Mouse (Mus musculus): ENCODE measurements at regions not wholly inside any gene's neighbourhood (a gene's known extent, or its start where the extent isn't known, plus 50 kb on each side); places are given as distances from the start of the nearest gene placed in this dataset.

DNA sequence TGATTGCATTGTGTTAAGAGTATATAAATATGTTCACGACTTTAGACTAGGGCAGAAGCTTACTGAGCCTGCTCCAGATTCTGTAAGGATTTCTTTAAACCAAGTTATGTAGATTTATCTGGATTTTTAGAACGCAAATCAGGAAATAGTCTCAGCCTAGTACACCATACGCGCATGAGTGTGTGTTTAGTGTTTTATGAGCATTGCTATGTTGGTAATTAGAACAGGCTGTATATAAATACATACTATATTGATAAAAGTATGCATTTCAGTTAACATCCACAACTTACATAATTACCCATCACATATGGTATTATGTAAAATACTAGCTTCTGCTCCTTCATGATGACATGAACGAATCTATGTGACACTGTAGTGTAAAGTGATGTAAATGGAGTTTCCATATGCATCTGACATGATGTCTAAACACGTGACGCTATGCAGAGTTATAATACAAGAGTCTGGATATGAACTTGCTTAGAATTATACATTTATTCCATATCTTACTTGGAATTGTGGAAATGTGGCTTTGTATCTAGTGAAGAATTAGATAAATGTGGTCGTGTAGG is 332.6 kb upstream of the Tmc3 start:
- no peak for DNase-seq (ENCODE audit: low spot score)

DNA sequence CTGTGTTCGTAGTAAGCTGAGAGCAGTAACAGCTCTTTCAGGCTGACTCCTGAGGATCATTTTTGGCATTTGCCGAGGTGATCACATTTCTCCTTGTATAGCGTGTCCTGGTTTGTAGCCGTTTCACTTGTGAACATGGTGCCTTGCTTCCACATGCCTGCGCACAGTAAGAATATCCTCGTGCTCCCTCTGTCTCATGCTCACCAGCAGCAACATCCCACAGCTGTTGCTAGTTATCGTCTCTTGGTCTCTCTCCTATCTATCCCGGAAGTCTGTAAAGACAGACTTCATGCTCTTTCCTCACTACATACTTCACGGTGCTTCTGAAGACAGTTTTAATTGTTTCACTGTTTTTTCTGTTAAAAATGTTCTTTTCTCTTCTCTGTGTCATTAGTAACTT is 331.7 kb upstream of the Tmc3 start:
- no peak for DNase-seq (ENCODE audit: low spot score)

DNA sequence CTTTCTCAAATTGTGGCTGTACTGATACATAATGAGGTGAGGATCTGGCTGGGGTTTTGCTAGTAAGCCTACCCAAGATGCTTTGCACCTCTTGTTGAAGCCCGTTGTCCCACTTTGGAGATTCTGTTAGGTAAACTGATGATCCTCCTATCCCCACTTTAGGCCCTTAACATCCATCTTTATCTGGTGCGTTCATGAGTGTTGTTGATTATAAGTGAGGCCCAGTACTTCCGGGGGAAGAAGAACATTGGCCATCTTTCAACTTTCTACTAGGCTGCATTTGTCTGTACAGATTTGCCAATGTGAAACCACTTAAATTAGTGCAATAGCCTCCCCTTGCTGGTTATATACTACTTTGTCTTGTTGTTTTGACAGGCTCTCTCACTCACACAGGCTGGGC is 331.3 kb upstream of the Tmc3 start:
- DNase-seq (ENCODE audit: low spot score), result no peak

GRCm38 (mm10) chr7:83254411-83254810 is 330.3 kb upstream of the Tmc3 start:
- no peak for DNase-seq (ENCODE audit: low spot score)

- no peak for DNase-seq (ENCODE audit: low spot score)
These were observed 328.4 kb upstream of the Tmc3 start for GRCm38 (mm10) chr7:83256236-83256784.

DNA sequence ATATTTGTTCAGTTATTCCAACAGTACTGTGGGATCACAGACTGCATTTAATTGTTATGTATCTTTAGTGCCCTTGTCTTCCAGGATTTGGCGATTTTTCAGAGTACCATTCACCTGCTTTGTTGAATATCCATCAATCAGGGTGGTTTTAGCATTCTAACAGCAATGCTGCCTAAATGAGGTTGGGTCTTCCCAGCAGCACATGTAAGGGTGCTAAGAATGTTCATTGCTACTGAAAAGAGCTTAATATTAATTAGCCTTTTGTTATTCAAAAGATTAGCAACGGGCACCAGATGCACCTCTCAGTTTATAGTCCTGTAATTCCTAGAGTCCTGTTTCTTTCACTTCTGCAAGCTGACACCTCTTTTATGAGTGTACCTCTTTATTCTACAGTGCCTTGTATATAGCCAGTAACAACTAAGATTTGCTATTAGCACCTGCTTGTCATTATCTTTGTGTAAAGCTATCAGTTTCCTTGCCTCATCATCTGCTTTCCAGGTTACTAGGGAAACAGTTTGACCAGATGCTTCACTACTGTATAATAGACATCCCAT is 326.3 kb upstream of the Tmc3 start:
- no peak for DNase-seq (ENCODE audit: low spot score)

DNA sequence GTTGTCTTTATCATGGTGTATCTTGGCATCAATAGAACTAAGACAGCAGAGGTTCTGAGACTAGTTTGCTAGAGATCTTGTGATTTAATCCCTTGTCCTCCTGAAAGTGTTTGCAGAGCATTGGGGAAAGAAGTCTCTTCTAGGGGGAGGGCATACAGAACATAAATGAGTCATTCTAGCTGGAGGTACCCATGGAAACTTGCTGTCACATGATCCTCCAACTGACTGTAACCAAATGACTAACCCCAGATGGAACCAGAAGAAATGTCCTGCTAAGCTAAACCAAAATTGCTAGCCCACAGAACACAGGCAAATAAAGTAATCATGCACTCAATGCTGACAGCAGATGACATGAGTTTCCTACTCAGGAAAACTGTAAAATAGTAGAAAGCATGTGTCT is 323.2 kb upstream of the Tmc3 start:
- no peak for DNase-seq (ENCODE audit: low spot score)

DNA sequence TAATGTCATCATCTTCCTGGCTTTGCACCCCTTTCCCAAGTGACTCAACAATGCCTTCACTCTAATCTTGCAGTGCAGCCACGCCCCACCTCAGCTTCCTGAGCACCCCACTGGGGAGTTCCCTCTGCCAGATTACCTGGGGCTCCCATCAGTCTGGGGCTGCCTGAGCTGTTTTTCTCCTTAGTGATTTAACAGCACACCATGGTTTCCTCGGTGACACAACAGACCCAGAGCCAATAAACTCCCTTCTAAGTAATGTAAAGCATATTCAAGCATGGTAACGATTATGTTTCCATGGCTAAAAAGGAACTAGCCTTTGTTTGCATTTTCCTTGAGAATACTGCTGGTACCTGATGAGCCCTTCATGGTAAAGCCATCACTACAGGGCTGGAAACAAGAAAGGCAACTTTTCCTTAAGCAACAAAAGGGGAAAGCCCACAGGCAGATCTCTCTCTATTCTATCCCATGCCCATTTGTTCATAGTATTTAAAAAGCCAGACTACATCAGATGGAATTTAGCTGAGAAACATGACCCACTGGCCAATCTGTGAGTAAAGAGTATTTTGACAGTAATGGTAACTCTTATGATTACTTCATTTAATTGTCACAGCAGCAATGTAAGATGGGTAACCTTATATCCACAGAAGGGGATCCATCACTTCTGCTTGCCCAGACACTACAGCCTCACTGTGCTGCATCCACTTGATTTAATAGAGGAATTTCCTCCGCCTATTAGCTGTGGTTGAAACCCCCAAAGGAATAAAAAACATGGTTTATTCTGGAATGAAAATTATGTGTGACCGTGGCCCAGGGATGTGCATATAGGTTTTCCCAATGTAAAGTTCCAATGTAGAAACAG is 294.6 kb upstream of the Tmc3 start:
- DNase-seq (ENCODE audit: low spot score), result peak; percentile 26

- DNase-seq (ENCODE audit: low spot score), result no peak
These were observed 277.6 kb upstream of the Tmc3 start for GRCm38 (mm10) chr7:83307112-83307511.

DNA sequence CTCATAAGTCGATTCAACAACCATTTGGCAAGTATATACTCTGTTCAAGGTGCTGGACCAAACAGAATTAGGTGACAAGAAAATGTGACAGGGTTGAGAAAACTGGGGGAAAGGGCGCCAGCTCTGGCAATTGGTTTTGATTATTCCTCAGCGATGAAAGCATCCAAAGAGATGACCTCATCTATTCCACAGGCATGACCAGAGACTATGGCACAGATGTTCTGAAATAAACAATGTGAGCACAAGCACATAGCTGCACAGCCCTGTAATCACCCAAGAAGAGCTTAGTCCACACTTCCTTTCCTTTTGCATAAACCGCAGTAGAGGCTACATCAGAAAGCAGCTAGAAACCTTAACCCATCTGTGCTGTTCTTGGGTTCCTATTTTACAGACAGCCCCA is 272.6 kb upstream of the Tmc3 start:
- DNase-seq (ENCODE audit: low spot score), result no peak

DNA sequence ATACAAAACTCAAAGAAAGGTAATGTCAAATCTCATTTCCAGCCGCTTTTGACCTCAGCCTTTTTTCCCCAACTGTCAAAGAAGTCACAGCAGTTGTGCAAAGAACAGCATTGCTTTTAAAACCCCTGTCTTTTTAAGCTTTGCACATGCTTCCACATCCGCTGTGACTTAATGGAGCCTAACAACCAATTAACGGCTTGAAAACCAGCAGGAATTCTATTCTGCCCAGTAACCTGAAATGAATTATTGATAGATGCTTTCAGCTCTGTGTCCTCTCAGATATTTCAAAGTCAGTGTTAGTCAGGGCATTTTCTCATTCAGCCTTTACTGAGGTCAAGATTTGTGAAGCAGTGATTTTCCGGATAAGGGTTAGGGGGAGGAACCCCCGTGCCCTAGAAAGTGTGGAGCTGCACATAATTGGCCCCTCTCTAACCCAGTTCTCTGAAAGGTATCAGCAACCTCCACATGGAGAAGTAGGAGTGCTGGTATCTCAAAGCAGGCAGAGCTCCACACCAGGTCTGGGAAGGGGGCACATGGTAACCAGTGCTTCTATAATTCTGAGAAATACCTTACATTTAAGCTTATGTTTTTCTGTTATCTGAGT is 254.8 kb upstream of the Tmc3 start:
- peak; percentile 19 for DNase-seq (ENCODE audit: low spot score)

DNA sequence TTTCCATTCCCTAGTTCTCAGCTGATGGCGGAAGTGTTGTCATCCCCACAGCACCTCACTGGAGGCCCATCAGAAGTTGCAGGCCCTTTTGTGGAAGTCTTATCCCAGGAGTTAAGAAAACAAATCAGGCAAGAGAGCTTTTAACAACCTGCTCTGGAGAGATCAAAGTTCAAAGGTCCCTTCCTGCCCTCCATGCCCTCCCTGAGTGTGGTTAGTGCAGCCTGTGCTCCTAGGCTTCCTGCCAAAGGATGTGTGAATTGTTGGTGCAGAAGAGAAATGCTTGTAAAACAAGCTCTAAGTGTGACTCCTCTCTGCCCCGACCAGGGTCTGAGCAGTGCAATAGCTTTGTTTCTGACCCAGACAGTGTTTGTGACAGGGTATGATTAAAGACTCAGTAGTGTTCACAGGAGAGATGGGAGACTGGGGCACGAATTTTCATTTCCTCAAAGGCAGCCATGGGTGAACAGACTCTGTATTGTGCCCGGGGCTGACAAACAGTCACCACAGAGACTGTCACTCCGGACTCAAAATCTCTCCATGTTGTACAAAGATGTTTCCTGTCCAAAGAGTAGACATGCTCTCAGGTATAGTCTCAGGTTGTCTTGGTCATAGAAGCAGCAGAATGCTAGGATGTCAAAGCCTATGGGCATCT is 237.5 kb upstream of the Tmc3 start:
- peak; percentile 23 for DNase-seq (ENCODE audit: low spot score)

- no peak for DNase-seq (ENCODE audit: low spot score)
These were observed 215.5 kb upstream of the Tmc3 start for GRCm38 (mm10) chr7:83369191-83369590.

DNA sequence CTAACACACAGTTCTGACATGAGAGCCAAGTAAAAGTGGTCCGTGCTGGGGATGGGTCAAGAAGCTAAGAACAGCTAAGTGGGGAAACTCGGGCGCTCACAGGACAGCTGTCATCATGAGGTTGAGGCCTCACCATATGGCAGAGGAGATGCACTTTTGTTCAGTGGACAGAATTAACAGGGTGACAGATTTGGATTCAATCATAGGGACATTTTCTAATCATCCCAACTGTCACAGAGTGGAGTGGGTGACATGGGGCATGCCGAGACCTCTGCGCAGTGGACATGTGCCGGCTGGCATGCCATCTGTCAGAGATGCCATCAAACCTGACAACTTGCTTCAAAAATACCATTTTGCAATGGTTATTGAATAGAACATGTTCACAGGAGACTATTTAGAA is 215.1 kb upstream of the Tmc3 start:
- DNase-seq (ENCODE audit: low spot score), result no peak

DNA sequence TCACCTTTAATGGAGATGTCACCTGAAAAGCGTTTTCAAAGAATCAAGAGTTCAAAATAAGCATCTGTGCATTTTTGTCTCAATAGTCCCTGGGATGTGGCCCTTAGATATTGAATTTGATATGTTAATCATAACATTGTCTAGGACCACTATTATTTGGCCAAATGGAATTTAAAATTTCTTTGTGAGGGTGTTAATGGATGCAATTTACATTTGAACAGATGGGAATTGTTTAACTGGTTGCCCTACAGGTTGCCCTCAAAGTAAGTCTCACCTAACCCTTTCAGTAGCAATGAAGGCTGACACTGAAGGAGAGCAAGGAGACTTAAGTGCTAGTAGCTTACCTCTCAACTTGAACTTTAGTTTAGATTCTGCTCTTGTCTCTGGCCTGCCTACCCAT is 207.9 kb upstream of the Tmc3 start:
- no peak for DNase-seq (ENCODE audit: low spot score)

- no peak for DNase-seq (ENCODE audit: low spot score)
These were observed 203.1 kb upstream of the Tmc3 start for GRCm38 (mm10) chr7:83381381-83382181.

DNA sequence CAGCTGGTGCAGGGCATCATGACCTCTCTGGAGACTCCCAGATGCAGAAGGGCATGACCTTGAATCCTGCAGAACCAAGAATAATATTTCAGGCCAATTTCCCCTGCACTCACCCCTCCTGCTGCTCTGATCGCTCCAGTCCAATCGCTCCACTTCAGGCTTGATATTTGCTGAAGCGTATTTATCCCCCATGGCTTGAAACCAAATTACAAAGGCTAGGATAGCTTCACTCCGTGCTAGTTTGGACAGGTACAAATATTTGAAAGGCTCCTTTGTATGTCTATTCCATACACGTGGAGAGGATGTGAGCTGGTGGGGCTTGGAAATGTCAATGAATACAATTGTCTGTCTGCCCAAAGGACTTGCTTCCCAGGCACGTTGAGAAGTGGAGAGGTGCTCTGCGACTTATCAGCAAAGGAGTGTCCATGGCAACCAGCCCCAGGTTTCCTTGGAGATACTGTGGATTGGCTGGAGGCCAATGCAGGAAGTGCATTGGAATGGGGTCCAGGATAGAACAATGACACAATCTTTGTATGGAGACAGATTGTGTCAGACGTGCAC is 201.8 kb upstream of the Tmc3 start:
- peak; percentile 65 for DNase-seq (ENCODE audit: low spot score)

- DNase-seq (ENCODE audit: low spot score), result no peak
These were observed 193.3 kb upstream of the Tmc3 start for GRCm38 (mm10) chr7:83391388-83391787.

GRCm38 (mm10) chr7:83392181-83392580 is 192.5 kb upstream of the Tmc3 start:
- no peak for DNase-seq (ENCODE audit: low spot score)

DNA sequence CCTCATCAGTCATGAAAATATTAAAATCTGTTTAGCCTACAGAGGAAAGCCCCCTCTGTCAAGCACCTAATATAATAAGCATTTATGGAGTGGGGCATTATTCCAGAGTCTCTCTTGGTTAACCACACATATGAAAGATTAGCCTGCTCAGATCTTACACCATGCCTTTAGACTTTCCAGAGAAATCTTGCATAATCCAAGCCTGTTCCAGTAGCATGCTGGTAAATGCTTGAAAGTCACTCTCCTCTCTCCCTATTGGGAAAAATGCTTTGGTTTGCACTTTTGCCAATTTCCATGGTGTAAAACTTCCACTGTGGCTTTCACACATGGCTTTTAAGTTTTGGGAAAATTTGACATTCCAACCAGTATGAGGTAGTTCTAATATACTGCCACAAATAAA is 192.1 kb upstream of the Tmc3 start:
- DNase-seq (ENCODE audit: low spot score), result no peak

GRCm38 (mm10) chr7:83394156-83394555 is 190.6 kb upstream of the Tmc3 start:
- DNase-seq (ENCODE audit: low spot score), result no peak
